Mouse (Mus musculus) heart, embryonic 16.5 days (tissue): ENCODE results near the gene Gm27021. TPM values are rescaled to one million over a fixed set of nuclear protein-coding genes. Genes with fewer than 3 reads are reported as not detected.

Experiments
- ATAC-seq: fragments of 200-750 bp; cut with Nextera tagmentation; replicated peaks from 2 replicates; pipeline ENCODE4 v1.8.0; 2017; ENCODE audit warnings: moderate number of reproducible peaks; ENCODE audit not compliant: insufficient read depth, low FRiP score; ENCODE audit errors: extremely low read depth
- H3K27ac ChIP-seq: fragments of 300-500 bp; sonication (generic); 2 replicates; pipeline ENCODE4 v1.5.1; 2014; ENCODE audit warnings: mild to moderate bottlenecking, low read length, control low read depth, moderate library complexity
- H3K27me3 ChIP-seq: fragments of 300-500 bp; sonication (generic); 2 replicates; pipeline ENCODE4 v1.6.1; 2014; ENCODE audit warnings: low read length, mixed read lengths; ENCODE audit not compliant: control insufficient read depth, insufficient read depth
- H3K36me3 ChIP-seq: fragments of 300-500 bp; sonication (generic); 2 replicates; pipeline ENCODE4 v1.6.1; 2014; ENCODE audit not compliant: control insufficient read depth, insufficient read depth
- H3K4me1 ChIP-seq: fragments of 300-500 bp; sonication (generic); 2 replicates; pipeline ENCODE4 v1.6.1; 2014; ENCODE audit warnings: low read length, mixed read lengths; ENCODE audit not compliant: control insufficient read depth, insufficient read depth
- H3K4me2 ChIP-seq: fragments of 300-500 bp; sonication (generic); 2 replicates; pipeline ENCODE4 v1.6.1; 2014; ENCODE audit warnings: low read depth, mild to moderate bottlenecking, control low read depth, low read length
- H3K4me3 ChIP-seq: fragments of 300-500 bp; sonication (generic); 2 replicates; pipeline ENCODE4 v1.5.1; 2014; ENCODE audit warnings: mild to moderate bottlenecking, control low read depth, low read length
- H3K9ac ChIP-seq: fragments of 300-500 bp; sonication (generic); 2 replicates; pipeline ENCODE4 v1.6.1; 2014; ENCODE audit warnings: low read length, control low read depth
- H3K9me3 ChIP-seq: fragments of 300-500 bp; sonication (generic); replicated peaks from 2 replicates; pipeline ENCODE4 v1.6.1; 2016; ENCODE audit warnings: low read length; ENCODE audit not compliant: control insufficient read depth
- WGBS: fragments of 180-500 bp; shearing (Covaris S2); extraction: QIAGEN DNeasy Blood & Tissue Kit; methylation state at CpG from one replicate; pipeline ENCODE4 v1.1.7; 2014; 5-methylcytosine and 5-hydroxymethylcytosine counted together
- polyA plus RNA-seq: library from polyadenylated mRNA; unstranded; fragments of >200 nt; fragmentation: Nextera tagmentation; extraction: Ambion mirVana; gene quantifications from 2 replicates; pipeline ENCODE4 v1.2.1, GENCODE M21; 2015

Gm27021 gene
- polyA plus RNA-seq, 1 experiment from 2014 or later, result not detected

DNA sequence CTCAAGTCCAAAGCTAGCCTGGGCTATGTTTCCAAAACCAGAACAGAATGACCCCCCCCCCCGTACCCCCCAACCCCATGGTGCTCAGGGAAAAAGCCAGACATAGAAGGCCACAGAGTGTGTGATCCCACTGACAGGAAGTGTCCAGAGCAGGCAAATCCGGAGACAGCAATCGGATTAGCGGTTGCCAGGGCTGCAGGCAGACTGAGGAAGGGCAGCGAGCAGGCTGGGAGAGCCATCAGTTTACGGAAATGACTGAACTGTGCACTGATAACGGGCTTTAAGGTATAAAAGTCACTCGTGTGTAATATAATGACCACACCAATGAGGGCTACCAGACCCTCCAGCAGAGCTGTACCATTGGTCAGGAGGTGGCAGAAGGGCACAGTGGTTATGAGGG lies 26.6 kb downstream of the Gm27021 start:
- no peak for ATAC-seq
- Histone ChIP-seq H3K27ac (no peak overlapping the region), H3K27me3 (no peaks in the 10 kb centered on the region), H3K4me3 (no peak overlapping the region), H3K9ac (no peak overlapping the region), H3K4me2 (no peak overlapping the region), H3K4me1 (0 out of 2 replicates have a peak, but pooled peaks cover 7% of the 10 kb centered on the region), H3K36me3 (no peaks in the 10 kb centered on the region), H3K9me3 (no peaks in the 10 kb centered on the region)
- WGBS, result 27% methylated on average over 8 of the region's 8 CpGs

- Histone ChIP-seq H3K9ac (peak overlapping the region; percentile 76), H3K4me2 (peak overlapping the region; percentile 96), H3K27me3 (no peaks in the 10 kb centered on the region), H3K36me3 (no peaks in the 10 kb centered on the region), H3K9me3 (0 out of 2 replicates have a peak, but pooled peaks cover 4% of the 10 kb centered on the region), H3K4me3 (peak overlapping the region; percentile 62), H3K4me1 (peaks cover 6% of the 10 kb centered on the region), H3K27ac (no peak overlapping the region)
- WGBS, result under 1% methylated on average over 41 of the region's 42 CpGs
- peak; percentile 67 for ATAC-seq
These were observed 33.5 kb downstream of the Gm27021 start for GRCm38 (mm10) chr8:120634329-120634839.

GRCm38 (mm10) chr8:120633665-120634271 lies 34.1 kb downstream of the Gm27021 start:
- ATAC-seq, result peak; percentile 10; the same call in 1 of the 2 replicates
- peaks cover 6% of the 10 kb centered on the region for H3K4me1 ChIP-seq
- H3K4me2 ChIP-seq, result peak overlapping the region; percentile 96
- 0 out of 2 replicates have a peak, but pooled peaks cover 4% of the 10 kb centered on the region for H3K9me3 ChIP-seq
- peak overlapping the region; percentile 62 for H3K4me3 ChIP-seq
- H3K9ac ChIP-seq, result peak overlapping the region; percentile 76
- no peak overlapping the region for H3K27ac ChIP-seq
- no peaks in the 10 kb centered on the region for H3K36me3 ChIP-seq
- WGBS, result 4% methylated on average over 44 of the region's 44 CpGs
- H3K27me3 ChIP-seq, result no peaks in the 10 kb centered on the region

- Histone ChIP-seq H3K27ac (no peak overlapping the region), H3K27me3 (no peaks in the 10 kb centered on the region), H3K9me3 (0 out of 2 replicates have a peak, but pooled peaks cover 4% of the 10 kb centered on the region), H3K4me1 (peaks cover 6% of the 10 kb centered on the region), H3K4me2 (peak overlapping the region; percentile 96), H3K4me3 (peak overlapping the region; percentile 62; the same call in 1 of the 2 replicates), H3K36me3 (no peaks in the 10 kb centered on the region), H3K9ac (no peak overlapping the region; the same call in 1 of the 2 replicates)
- 43% methylated on average over 17 of the region's 17 CpGs for WGBS
- ATAC-seq, result no peak
These were observed 34.8 kb downstream of the Gm27021 start for GRCm38 (mm10) chr8:120632969-120633664.

DNA sequence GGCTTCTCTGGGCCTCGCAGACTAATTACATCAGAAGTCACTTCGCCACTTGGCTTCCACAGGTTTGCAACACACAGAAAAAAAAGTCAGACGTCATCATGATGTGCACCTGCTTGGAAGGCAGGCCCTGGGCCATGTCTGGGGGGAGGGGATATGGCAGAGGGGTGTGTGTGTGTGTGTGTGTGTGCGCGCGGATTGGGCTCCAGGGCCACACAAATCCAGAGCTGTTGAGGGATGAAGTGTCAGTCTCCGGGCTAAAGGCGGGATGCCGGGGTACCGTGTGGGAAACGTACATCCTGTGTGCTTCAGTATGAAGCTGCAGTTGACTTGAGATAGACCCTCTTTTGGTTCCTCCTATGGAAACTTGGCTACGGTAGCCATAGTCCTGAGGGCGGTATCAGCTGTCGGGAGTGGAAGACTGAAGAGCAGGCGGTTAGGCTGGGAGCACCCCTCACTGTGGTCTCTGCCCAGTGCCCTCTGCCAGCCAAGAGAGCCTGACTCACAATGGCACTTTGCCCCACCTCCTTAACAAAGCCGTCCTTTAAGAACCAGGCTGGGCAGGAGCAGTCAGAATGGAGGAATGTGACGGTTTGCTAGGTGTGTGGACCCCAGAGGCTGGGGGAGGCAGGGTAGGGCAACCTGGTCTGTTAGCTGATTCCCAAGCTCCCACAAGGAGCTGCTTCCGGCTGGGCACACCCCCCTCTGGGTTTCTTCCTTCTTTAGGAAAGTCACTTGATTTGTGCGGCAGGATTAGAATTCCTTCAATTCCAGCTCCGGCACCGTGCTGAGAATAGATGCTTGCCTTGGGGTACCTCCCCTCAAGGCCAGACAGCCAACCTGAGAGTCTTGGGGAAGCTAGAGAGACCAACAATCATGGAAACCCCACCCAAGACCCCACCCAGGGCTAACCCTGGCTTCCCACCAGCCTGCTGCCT lies 36.2 kb downstream of the Gm27021 start:
- H3K27ac ChIP-seq, result no peak overlapping the region
- H3K4me2 ChIP-seq, result no peak overlapping the region
- H3K36me3 ChIP-seq, result no peaks in the 10 kb centered on the region
- no peak overlapping the region for H3K9ac ChIP-seq
- H3K27me3 ChIP-seq, result no peaks in the 10 kb centered on the region
- peaks cover 6% of the 10 kb centered on the region for H3K4me1 ChIP-seq
- WGBS, result 74% methylated on average over 21 of the region's 21 CpGs
- 0 out of 2 replicates have a peak, but pooled peaks cover 4% of the 10 kb centered on the region for H3K9me3 ChIP-seq
- no peak overlapping the region for H3K4me3 ChIP-seq
- no peak for ATAC-seq

DNA sequence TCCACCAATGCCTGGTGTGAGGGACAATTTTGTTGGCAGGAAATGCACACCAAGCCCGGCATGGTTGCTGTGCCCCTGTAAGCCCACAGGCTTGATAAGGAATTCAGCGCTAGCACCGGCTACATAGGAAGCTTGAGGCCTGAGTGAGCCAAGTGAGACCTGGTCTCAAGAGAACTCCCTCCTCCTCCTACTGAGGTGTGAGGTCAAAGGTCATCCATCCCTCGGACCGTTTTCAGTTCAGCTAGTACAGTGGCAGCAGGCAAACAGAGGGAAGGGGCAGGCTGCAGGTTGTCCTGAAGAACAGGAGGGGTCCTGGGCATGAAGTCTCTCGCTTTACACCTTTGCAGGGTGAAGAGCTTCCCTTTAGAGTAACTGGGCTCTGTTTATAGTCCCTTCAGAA lies 37.0 kb downstream of the Gm27021 start:
- no peak overlapping the region for H3K27ac ChIP-seq
- 46% methylated on average over 6 of the region's 6 CpGs for WGBS
- H3K4me2 ChIP-seq, result no peak overlapping the region
- no peaks in the 10 kb centered on the region for H3K36me3 ChIP-seq
- peaks cover 6% of the 10 kb centered on the region for H3K4me1 ChIP-seq
- 0 out of 2 replicates have a peak, but pooled peaks cover 4% of the 10 kb centered on the region for H3K9me3 ChIP-seq
- no peaks in the 10 kb centered on the region for H3K27me3 ChIP-seq
- no peak overlapping the region for H3K9ac ChIP-seq
- no peak for ATAC-seq
- H3K4me3 ChIP-seq, result no peak overlapping the region

GRCm38 (mm10) chr8:120630031-120630430 lies 37.8 kb downstream of the Gm27021 start:
- 0 out of 2 replicates have a peak, but pooled peaks cover 4% of the 10 kb centered on the region for H3K9me3 ChIP-seq
- H3K27me3 ChIP-seq, result no peaks in the 10 kb centered on the region
- H3K36me3 ChIP-seq, result no peaks in the 10 kb centered on the region
- WGBS, result 44% methylated on average over 5 of the region's 5 CpGs
- ATAC-seq, result no peak
- H3K4me1 ChIP-seq, result peaks cover 6% of the 10 kb centered on the region
- H3K4me3 ChIP-seq, result no peak overlapping the region
- no peak overlapping the region for H3K9ac ChIP-seq
- H3K27ac ChIP-seq, result no peak overlapping the region
- H3K4me2 ChIP-seq, result no peak overlapping the region

GRCm38 (mm10) chr8:120627298-120627697 lies 40.6 kb downstream of the Gm27021 start:
- ATAC-seq, result no peak
- Histone ChIP-seq H3K4me1 (peaks cover 4% of the 10 kb centered on the region; the same call in 1 of the 2 replicates), H3K9ac (no peak overlapping the region), H3K4me3 (no peak overlapping the region), H3K4me2 (no peak overlapping the region), H3K27me3 (no peaks in the 10 kb centered on the region), H3K27ac (no peak overlapping the region), H3K36me3 (no peaks in the 10 kb centered on the region), H3K9me3 (0 out of 2 replicates have a peak, but pooled peaks cover under 1% of the 10 kb centered on the region)
- 82% methylated on average over 5 of the region's 5 CpGs for WGBS
